Mouse (Mus musculus): ENCODE measurements around the gene Tomm20. TPM values are rescaled to one million over a fixed set of nuclear protein-coding genes. Genes with fewer than 3 reads are reported as not detected.

Gene Tomm20
- polyA plus RNA-seq, 1 experiment from 2014 or later = 372 TPM

DNA sequence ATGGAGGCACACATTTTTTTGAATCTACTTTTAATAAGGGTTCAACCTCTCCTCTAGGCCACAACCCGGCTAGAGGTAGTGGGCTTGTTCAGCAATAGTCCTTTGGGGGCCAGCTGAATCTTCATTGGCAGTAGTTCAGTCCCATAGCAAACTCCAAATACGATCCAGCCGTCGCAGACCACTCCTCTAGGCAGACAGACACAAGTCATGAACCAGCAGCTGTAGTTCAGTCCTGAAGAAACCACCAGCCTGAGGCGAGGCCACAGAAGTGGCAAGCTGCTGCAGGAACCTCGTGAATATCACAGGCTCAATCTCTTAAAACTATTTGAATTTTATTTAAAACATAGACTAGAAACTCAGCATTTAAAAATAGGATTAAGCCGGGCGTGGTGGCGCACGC lies 32.4 kb upstream of the Tomm20 start:
- no peaks in the 10 kb centered on the region for H3K36me3 ChIP-seq (ENCODE audit: control insufficient read depth, insufficient read depth, low read length)
- H3K4me3 ChIP-seq (ENCODE audit: low read depth, low read length) = no peak overlapping the region
- DNase-seq (ENCODE audit: low spot score) = no peak
- H3K27me3 ChIP-seq (replicated peaks; ENCODE audit: control insufficient read depth, insufficient read depth, low read length) = no peaks in the 10 kb centered on the region
- no peaks in the 10 kb centered on the region for H3K9me3 ChIP-seq (ENCODE audit: control insufficient read depth, low read length)
- H3K27ac ChIP-seq (ENCODE audit: low read depth, low read length) = no peak overlapping the region
- H3K4me2 ChIP-seq = no peak overlapping the region
- ATAC-seq (replicated peaks; ENCODE audit: low FRiP score) = no peak
- peaks cover 5% of the 10 kb centered on the region; the same call in 1 of the 2 replicates for H3K4me1 ChIP-seq (replicated peaks; ENCODE audit: control insufficient read depth, insufficient read depth, low read length)
- H3K9ac ChIP-seq (ENCODE audit: low read depth, low read length) = no peak overlapping the region
- WGBS = 83% methylated on average over 10 of the region's 10 CpGs

DNA sequence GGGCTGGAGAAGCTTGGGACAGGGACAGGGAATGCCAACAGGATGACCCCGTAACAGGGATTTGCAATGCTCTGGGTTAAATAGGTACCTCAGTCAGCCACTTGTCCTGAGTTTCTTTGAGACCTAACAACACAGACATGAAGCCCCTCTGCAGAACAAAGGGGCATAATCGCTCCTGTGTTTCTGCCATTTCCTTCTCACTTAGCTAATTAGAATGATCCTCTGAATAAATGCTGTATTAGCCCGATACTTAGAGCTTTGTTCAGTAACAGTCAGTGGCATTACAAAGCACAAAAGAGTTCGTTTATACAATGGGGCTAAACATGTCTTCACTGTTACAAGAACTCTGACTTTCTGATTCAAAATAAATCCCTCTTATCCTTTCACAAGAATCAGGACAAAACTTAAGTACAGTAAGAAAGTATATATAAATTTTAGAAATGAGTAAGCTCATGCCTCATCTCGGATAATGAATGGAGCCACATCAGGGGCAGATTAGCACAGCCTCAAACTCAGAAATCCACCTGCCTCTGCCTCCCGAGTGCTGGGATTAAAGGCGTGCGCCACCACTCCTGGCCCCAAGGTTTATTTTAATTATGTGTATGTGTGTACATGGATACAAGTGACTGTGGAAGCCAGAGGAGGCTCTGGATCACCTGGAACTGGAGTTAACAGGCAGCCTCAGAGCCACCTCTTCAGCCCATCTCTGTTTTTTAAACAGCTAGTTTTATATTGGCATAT lies 31.1 kb upstream of the Tomm20 start:
- Histone ChIP-seq H3K9ac (ENCODE audit: low read depth, low read length) (no peak overlapping the region), H3K36me3 (ENCODE audit: control insufficient read depth, insufficient read depth, low read length) (no peaks in the 10 kb centered on the region), H3K27me3 (replicated peaks; ENCODE audit: control insufficient read depth, insufficient read depth, low read length) (no peaks in the 10 kb centered on the region), H3K27ac (ENCODE audit: low read depth, low read length) (no peak overlapping the region), H3K4me1 (replicated peaks; ENCODE audit: control insufficient read depth, insufficient read depth, low read length) (peaks cover 5% of the 10 kb centered on the region; the same call in 1 of the 2 replicates), H3K4me3 (ENCODE audit: low read depth, low read length) (no peak overlapping the region), H3K4me2 (no peak overlapping the region), H3K9me3 (ENCODE audit: control insufficient read depth, low read length) (no peaks in the 10 kb centered on the region)
- DNase-seq (ENCODE audit: low spot score) (no peak), ATAC-seq (replicated peaks; ENCODE audit: low FRiP score) (no peak)
- 71% methylated on average over 8 of the region's 8 CpGs for WGBS

DNA sequence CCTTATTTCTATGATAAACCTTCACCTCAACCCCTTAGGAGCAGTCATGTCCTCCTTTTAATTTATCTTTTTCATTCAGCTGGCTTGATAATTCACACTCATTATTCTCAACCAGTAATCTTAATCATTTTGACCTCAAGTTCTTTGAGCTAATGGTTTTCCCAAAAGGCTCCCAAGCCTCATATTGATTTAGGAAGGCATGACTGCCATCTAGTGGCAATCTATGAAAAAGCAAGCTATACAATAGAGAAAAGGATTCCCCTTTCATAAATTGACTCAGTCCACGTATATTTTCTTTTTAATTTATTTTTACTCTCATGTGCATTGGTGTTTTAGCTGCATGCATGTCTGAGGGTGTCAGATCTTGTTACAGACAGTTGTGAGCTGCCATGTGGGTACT lies 30.1 kb upstream of the Tomm20 start:
- 33% methylated on average over 1 of the region's 1 CpGs for WGBS
- Histone ChIP-seq H3K9me3 (ENCODE audit: control insufficient read depth, low read length) (no peaks in the 10 kb centered on the region), H3K4me3 (ENCODE audit: low read depth, low read length) (no peak overlapping the region), H3K27me3 (replicated peaks; ENCODE audit: control insufficient read depth, insufficient read depth, low read length) (no peaks in the 10 kb centered on the region), H3K4me1 (replicated peaks; ENCODE audit: control insufficient read depth, insufficient read depth, low read length) (peaks cover 5% of the 10 kb centered on the region; the same call in 1 of the 2 replicates), H3K36me3 (ENCODE audit: control insufficient read depth, insufficient read depth, low read length) (no peaks in the 10 kb centered on the region), H3K4me2 (no peak overlapping the region), H3K9ac (ENCODE audit: low read depth, low read length) (no peak overlapping the region), H3K27ac (ENCODE audit: low read depth, low read length) (no peak overlapping the region)
- ATAC-seq (replicated peaks; ENCODE audit: low FRiP score) = no peak
- DNase-seq (ENCODE audit: low spot score) = no peak

DNA sequence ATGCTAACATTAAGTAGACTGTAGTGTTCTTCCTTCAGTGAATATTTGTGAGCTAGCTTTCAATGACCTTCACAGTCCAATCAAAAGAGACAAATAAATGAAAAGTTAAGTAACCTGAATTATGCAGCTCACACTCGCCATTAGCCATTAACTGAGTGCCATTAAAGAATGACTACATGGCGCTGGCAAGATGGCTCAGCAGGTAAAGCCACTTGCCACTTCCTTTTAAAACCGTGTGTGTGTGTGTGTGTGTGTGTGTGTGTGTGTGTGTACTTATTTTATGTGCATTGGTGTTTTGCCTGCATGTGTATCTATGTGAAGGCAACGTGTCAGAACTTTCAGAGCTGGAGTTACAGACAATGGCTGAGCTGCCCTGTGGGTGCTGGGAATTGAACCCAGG lies 28.9 kb upstream of the Tomm20 start:
- no peaks in the 10 kb centered on the region for H3K27me3 ChIP-seq (replicated peaks; ENCODE audit: control insufficient read depth, insufficient read depth, low read length)
- H3K9me3 ChIP-seq (ENCODE audit: control insufficient read depth, low read length) = no peaks in the 10 kb centered on the region
- no peak overlapping the region for H3K27ac ChIP-seq (ENCODE audit: low read depth, low read length)
- H3K9ac ChIP-seq (ENCODE audit: low read depth, low read length) = no peak overlapping the region
- no peak overlapping the region for H3K4me2 ChIP-seq
- peaks cover 9% of the 10 kb centered on the region for H3K4me1 ChIP-seq (replicated peaks; ENCODE audit: control insufficient read depth, insufficient read depth, low read length)
- no peak overlapping the region for H3K4me3 ChIP-seq (ENCODE audit: low read depth, low read length)
- no peaks in the 10 kb centered on the region for H3K36me3 ChIP-seq (ENCODE audit: control insufficient read depth, insufficient read depth, low read length)
- WGBS = 75% methylated on average over 4 of the region's 4 CpGs
- DNase-seq (ENCODE audit: low spot score) = no peak
- ATAC-seq (replicated peaks; ENCODE audit: low FRiP score) = no peak

DNA sequence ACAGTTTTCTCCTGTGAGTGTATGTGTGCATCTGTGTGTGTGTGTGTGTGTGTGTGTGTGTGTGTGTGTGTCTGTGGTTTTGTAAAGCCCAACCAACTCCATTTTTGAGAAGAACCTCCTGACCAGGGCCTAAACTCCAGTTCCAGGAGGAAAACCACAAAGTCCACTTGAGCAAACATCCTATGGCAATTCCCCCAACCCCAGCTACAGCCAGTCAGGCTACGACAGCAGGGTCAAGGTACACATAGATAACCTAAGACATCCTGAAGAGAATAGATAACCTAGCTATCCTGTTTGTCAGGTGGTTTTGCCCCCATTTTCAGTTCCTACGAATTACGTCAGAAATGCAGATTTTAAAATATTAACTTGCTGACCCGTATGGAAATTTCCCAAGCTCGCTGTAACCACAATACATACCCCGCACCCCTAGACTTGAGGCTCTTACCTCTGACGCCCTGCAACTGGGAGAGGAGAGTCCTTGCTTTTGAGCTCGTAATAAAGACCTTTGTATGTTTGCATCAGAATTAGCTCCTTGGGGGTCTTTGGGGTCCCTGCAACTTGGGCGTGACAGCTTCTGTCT lies 28.1 kb upstream of the Tomm20 start:
- Histone ChIP-seq H3K9ac (ENCODE audit: low read depth, low read length) (no peak overlapping the region), H3K4me1 (replicated peaks; ENCODE audit: control insufficient read depth, insufficient read depth, low read length) (peaks cover 13% of the 10 kb centered on the region), H3K36me3 (ENCODE audit: control insufficient read depth, insufficient read depth, low read length) (peaks cover under 1% of the 10 kb centered on the region; the same call in 1 of the 2 replicates), H3K27me3 (replicated peaks; ENCODE audit: control insufficient read depth, insufficient read depth, low read length) (no peaks in the 10 kb centered on the region), H3K27ac (ENCODE audit: low read depth, low read length) (no peak overlapping the region), H3K4me3 (ENCODE audit: low read depth, low read length) (no peak overlapping the region), H3K9me3 (ENCODE audit: control insufficient read depth, low read length) (no peaks in the 10 kb centered on the region), H3K4me2 (no peak overlapping the region)
- 36% methylated on average over 9 of the region's 9 CpGs for WGBS
- DNase-seq (ENCODE audit: low spot score) (no peak), ATAC-seq (replicated peaks; ENCODE audit: low FRiP score) (no peak)

DNA sequence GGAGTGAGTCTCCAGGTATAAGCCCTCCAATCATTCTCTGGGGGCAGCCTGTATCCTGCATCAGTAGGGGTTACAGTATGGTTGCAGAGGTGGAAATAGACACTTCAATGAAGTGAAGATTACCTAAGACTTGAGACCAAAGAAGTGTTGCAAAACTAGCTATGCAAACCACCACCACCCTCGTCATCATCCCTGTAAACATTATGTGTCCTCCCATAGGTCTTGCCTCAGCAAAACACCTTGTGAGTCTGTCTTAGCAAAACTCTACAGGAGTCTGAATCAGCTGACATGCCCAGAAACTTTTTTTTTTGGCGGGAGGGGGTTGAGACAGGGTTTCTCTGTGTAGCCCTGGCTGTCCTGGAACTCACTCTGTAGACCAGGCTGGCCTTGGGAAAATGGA lies 27.0 kb upstream of the Tomm20 start:
- Histone ChIP-seq H3K4me1 (replicated peaks; ENCODE audit: control insufficient read depth, insufficient read depth, low read length) (peaks cover 13% of the 10 kb centered on the region), H3K27ac (ENCODE audit: low read depth, low read length) (no peak overlapping the region), H3K4me3 (ENCODE audit: low read depth, low read length) (no peak overlapping the region), H3K9me3 (ENCODE audit: control insufficient read depth, low read length) (no peaks in the 10 kb centered on the region), H3K36me3 (ENCODE audit: control insufficient read depth, insufficient read depth, low read length) (peaks cover 5% of the 10 kb centered on the region; the same call in 1 of the 2 replicates), H3K27me3 (replicated peaks; ENCODE audit: control insufficient read depth, insufficient read depth, low read length) (no peaks in the 10 kb centered on the region), H3K9ac (ENCODE audit: low read depth, low read length) (no peak overlapping the region), H3K4me2 (no peak overlapping the region)
- WGBS = 64% methylated on average over 2 of the region's 2 CpGs
- DNase-seq (ENCODE audit: low spot score) = no peak
- ATAC-seq (replicated peaks; ENCODE audit: low FRiP score) = no peak

DNA sequence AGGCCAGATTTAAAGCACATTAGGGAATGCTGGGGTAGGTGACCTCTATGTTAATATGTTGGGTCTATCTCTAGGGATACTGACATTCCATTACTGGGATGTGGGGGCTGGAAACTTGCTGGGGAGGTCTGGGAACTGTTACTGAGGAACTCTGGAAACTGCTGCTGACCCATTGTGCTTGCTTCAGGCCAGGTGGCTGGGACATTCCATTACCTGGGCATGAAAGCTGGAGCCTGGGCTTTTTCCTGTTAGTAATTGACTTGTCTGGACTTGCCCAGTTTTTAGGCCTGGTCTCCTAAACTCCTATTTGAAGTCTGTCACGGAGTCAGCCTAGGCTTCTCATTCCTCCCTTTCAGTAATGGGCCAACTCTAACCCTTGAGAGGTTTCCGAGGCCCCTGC lies 26.5 kb upstream of the Tomm20 start:
- 84% methylated on average over 2 of the region's 2 CpGs for WGBS
- Histone ChIP-seq H3K4me1 (replicated peaks; ENCODE audit: control insufficient read depth, insufficient read depth, low read length) (peaks cover 13% of the 10 kb centered on the region), H3K27me3 (replicated peaks; ENCODE audit: control insufficient read depth, insufficient read depth, low read length) (no peaks in the 10 kb centered on the region), H3K9me3 (ENCODE audit: control insufficient read depth, low read length) (no peaks in the 10 kb centered on the region), H3K4me3 (ENCODE audit: low read depth, low read length) (no peak overlapping the region), H3K9ac (ENCODE audit: low read depth, low read length) (no peak overlapping the region), H3K4me2 (no peak overlapping the region), H3K27ac (ENCODE audit: low read depth, low read length) (no peak overlapping the region), H3K36me3 (ENCODE audit: control insufficient read depth, insufficient read depth, low read length) (peaks cover 5% of the 10 kb centered on the region; the same call in 1 of the 2 replicates)
- DNase-seq (ENCODE audit: low spot score) = no peak
- no peak for ATAC-seq (replicated peaks; ENCODE audit: low FRiP score)

DNA sequence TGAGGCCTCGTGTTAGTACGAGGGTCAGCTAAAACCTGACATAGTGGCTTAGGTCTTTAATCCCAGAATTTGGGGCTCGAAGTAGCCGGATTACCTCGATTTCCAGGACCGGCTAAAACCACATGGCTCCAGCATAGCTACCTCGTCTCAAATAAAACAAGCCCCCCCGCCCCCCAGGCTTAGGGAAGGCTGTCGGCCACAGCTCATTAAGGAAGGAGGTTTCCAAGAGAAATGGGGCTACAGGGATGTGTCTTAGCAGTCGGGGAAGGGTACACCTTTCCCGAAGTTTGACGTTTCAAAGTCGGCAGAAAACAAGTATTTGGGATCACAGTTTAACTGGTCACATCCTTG lies 25.6 kb upstream of the Tomm20 start:
- H3K4me1 ChIP-seq (replicated peaks; ENCODE audit: control insufficient read depth, insufficient read depth, low read length) = peaks cover 13% of the 10 kb centered on the region
- peak overlapping the region; percentile 89 for H3K4me2 ChIP-seq
- peak overlapping the region; percentile 84 for H3K9ac ChIP-seq (ENCODE audit: low read depth, low read length)
- H3K9me3 ChIP-seq (ENCODE audit: control insufficient read depth, low read length) = no peaks in the 10 kb centered on the region
- WGBS = 13% methylated on average over 13 of the region's 13 CpGs
- ATAC-seq (replicated peaks; ENCODE audit: low FRiP score) (peak; percentile 25), DNase-seq (ENCODE audit: low spot score) (no peak)
- H3K36me3 ChIP-seq (ENCODE audit: control insufficient read depth, insufficient read depth, low read length) = peaks cover 5% of the 10 kb centered on the region; the same call in 1 of the 2 replicates
- H3K4me3 ChIP-seq (ENCODE audit: low read depth, low read length) = peak overlapping the region; percentile 81
- H3K27ac ChIP-seq (ENCODE audit: low read depth, low read length) = peak overlapping the region; percentile 75; the same call in 1 of the 2 replicates
- H3K27me3 ChIP-seq (replicated peaks; ENCODE audit: control insufficient read depth, insufficient read depth, low read length) = no peaks in the 10 kb centered on the region
